Mouse (Mus musculus): ENCODE results near the gene Phc2.

DNA sequence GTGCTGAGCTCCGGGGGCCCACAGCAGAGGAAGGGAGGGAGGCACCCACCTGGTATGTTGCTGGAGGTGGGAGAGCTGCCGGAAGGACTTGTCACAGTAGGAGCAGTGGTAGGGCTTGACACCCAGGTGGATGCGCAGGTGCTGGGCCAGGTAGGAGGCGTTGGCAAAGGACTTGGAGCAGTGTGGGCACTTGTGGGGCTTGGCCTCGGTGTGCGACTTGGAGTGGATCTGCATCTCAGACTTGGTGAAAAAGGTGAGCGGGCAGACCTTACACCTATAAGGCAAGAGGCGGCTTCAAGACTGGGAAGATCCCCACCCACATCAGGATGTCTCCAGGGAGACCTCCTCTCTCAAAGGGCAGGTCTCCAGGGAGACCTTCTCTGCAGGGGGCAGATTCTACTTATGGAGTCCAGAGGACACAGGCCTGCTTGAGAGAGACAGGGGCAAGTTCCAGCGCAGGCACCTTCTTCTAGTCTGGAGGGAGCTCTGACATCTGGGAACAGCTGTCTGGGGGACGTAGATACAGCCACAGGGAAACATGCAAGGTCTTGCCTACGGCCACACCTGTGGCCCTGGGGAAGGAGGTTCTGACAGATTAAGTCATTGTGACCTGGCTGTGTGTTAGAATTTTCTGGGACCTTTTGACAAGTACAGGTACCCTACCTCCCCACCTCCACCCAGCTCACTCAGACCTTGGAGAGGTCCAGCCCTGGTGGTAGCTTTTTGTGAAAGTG lies 131.6 kb downstream of the Phc2 start:
- no peak for TF ChIP-seq CTCF (IDR thresholded peaks at IDR 0.05; ENCODE audit: low read depth)
- TF ChIP-seq EP300 (IDR thresholded peaks at IDR 0.05; ENCODE audit: low read depth): no peak
